Mouse (Mus musculus): ENCODE data around the gene Med27.

The Med27 gene

GRCm38 (mm10) chr2:29466396-29466795 lies 119.8 kb downstream of the Med27 start:
- DNase-seq (ENCODE audit: low read depth, low spot score), result no peak

GRCm38 (mm10) chr2:29468517-29468936 lies 121.9 kb downstream of the Med27 start:
- no peak for DNase-seq (ENCODE audit: low read depth, low spot score)

- no peak for DNase-seq (ENCODE audit: low read depth, low spot score)
These were observed 126.4 kb downstream of the Med27 start for GRCm38 (mm10) chr2:29472952-29473437.

- no peak for DNase-seq (ENCODE audit: low read depth, low spot score)
These were observed 127.3 kb downstream of the Med27 start for GRCm38 (mm10) chr2:29473907-29474306.

GRCm38 (mm10) chr2:29476702-29477101 lies 130.1 kb downstream of the Med27 start:
- DNase-seq (ENCODE audit: low read depth, low spot score), result no peak

- peak; percentile 66 for DNase-seq (ENCODE audit: low read depth, low spot score)
These were observed 135.2 kb downstream of the Med27 start for GRCm38 (mm10) chr2:29481856-29482255.

GRCm38 (mm10) chr2:29482979-29483718 lies 136.5 kb downstream of the Med27 start:
- DNase-seq (ENCODE audit: low read depth, low spot score), result peak; percentile 61

- no peak for DNase-seq (ENCODE audit: low read depth, low spot score)
These were observed 138.9 kb downstream of the Med27 start for GRCm38 (mm10) chr2:29485519-29485918.

GRCm38 (mm10) chr2:29486491-29486890 lies 139.9 kb downstream of the Med27 start:
- DNase-seq (ENCODE audit: low read depth, low spot score), result no peak

GRCm38 (mm10) chr2:29487652-29488051 lies 141.0 kb downstream of the Med27 start:
- no peak for DNase-seq (ENCODE audit: low read depth, low spot score)

GRCm38 (mm10) chr2:29488379-29489236 lies 142.0 kb downstream of the Med27 start:
- DNase-seq (ENCODE audit: low read depth, low spot score), result no peak

- DNase-seq (ENCODE audit: low read depth, low spot score), result no peak
These were observed 145.0 kb downstream of the Med27 start for GRCm38 (mm10) chr2:29491656-29492055.

- DNase-seq (ENCODE audit: low read depth, low spot score), result no peak
These were observed 146.9 kb downstream of the Med27 start for GRCm38 (mm10) chr2:29493396-29494031.

GRCm38 (mm10) chr2:29495271-29495670 lies 148.7 kb downstream of the Med27 start:
- no peak for DNase-seq (ENCODE audit: low read depth, low spot score)

GRCm38 (mm10) chr2:29500601-29501350 lies 154.2 kb downstream of the Med27 start:
- DNase-seq (ENCODE audit: low read depth, low spot score), result no peak

GRCm38 (mm10) chr2:29501381-29501780 lies 154.8 kb downstream of the Med27 start:
- no peak for DNase-seq (ENCODE audit: low read depth, low spot score)

- no peak for DNase-seq (ENCODE audit: low read depth, low spot score)
These were observed 158.2 kb downstream of the Med27 start for GRCm38 (mm10) chr2:29504848-29505247.

GRCm38 (mm10) chr2:29506411-29506810 lies 159.8 kb downstream of the Med27 start:
- no peak for DNase-seq (ENCODE audit: low read depth, low spot score)

- DNase-seq (ENCODE audit: low read depth, low spot score), result no peak
These were observed 166.5 kb downstream of the Med27 start for GRCm38 (mm10) chr2:29513131-29513530.

GRCm38 (mm10) chr2:29514836-29515235 lies 168.2 kb downstream of the Med27 start:
- DNase-seq (ENCODE audit: low read depth, low spot score), result no peak

- no peak for DNase-seq (ENCODE audit: low read depth, low spot score)
These were observed 169.3 kb downstream of the Med27 start for GRCm38 (mm10) chr2:29515831-29516447.
